In the genomic region with DNA sequence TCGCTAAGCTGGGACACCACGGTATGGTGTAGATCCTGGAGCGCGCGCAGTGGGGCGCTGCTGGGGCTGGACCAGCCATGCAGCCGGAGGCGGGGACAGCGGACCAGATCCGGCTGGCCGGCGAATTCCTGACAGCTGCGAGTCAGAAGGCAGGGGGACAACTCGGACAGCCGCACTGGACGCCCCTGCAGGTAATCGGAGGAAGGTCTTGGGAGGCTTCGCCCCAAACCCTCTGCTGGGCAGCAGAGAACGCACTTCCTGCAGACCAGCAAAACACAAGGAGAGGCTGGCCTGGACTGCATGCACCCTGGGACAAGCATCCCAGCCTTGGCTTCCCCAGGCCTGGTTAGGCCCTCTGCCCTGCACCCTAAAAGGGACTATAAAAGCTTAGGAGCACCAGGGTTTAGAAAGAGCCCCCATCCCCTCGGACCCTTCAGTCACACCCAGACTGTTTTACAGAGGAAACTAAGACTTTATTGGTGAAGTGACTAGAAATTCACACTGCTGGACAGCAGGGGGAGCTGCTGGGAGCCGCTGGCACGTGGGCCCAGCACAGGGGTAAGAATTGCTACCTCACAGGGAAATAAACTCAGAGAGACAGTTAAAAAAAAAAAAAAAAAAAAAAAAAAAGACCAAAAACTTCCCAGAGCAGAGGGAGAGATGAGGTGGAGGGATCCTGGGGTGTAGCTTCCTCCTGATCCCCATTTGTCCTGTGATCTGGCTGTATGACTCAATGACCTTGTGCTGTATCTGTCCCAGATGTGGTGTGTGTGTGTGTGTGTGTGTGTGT, we compare ENCODE assay signal across 8 mouse cellular contexts. TPM values are rescaled to one million over a fixed set of nuclear protein-coding genes. Genes with fewer than 3 reads are reported as not detected.
DNase-seq lines count a peak whose midpoint lies in the region; ATAC-seq and TF ChIP-seq lines count a peak whose summit lies in the region.

A gene (plus strand): TSS at position 108 of the 790 bp plus-strand sequence.

- no peaks in the 10 kb centered on the region for H3K36me3 ChIP-seq in ES-E14 (ENCODE audit: control insufficient read depth, insufficient read depth, low read length, poor library complexity, severe bottlenecking)
- H3K36me3 ChIP-seq in forebrain, embryonic 14.5 days (ENCODE audit: control insufficient read depth, insufficient read depth, low read length): no peaks in the 10 kb centered on the region
- no peaks in the 10 kb centered on the region for H3K36me3 ChIP-seq in liver, postnatal 0 days (replicated peaks; ENCODE audit: insufficient read depth, low read length)
- H3K36me3 ChIP-seq in neural tube, embryonic 13.5 days: no peaks in the 10 kb centered on the region
- no peaks in the 10 kb centered on the region for H3K36me3 ChIP-seq in testis, adult 2 months (ENCODE audit: control insufficient read depth, insufficient read depth, low read length)

- peak within 1 kb of the TSS; percentile 70 for H3K4me2 ChIP-seq in forebrain, embryonic 14.5 days (ENCODE audit: low read length)
- H3K4me2 ChIP-seq in liver, postnatal 0 days (ENCODE audit: low read depth, low read length): peak within 1 kb of the TSS; percentile 97
- H3K4me2 ChIP-seq in neural tube, embryonic 13.5 days: peak within 1 kb of the TSS; percentile 75

- in situ Hi-C loops in ES-E14 (cut with MboI; ENCODE audit: low sequenced_read_pairs in 2 of 2, unreplicated experiment in 2 of 2): no loop called here

- peak within 1 kb of the TSS; percentile 36 to 51 for H3K4me3 ChIP-seq in ES-E14 (ENCODE audit: insufficient read depth in 1 of 2, low read depth in 1 of 2, low read length in 2 of 2, poor library complexity in 1 of 2, severe bottlenecking in 1 of 2)
- peak within 1 kb of the TSS; percentile 36 for H3K4me3 ChIP-seq in forebrain, embryonic 14.5 days (ENCODE audit: low read depth, low read length)
- peak within 1 kb of the TSS; percentile 62 for H3K4me3 ChIP-seq in liver, postnatal 0 days (ENCODE audit: low read depth, low read length)
- peak within 1 kb of the TSS; percentile 44 for H3K4me3 ChIP-seq in neural tube, embryonic 13.5 days
- H3K4me3 ChIP-seq in testis, adult 2 months (ENCODE audit: control insufficient read depth, low read depth, low read length): peak within 1 kb of the TSS; percentile 81

- H3K27me3 ChIP-seq in forebrain, embryonic 14.5 days (replicated peaks; ENCODE audit: control insufficient read depth, insufficient read depth, low read length): no peaks in the 10 kb centered on the region
- H3K27me3 ChIP-seq in liver, postnatal 0 days (ENCODE audit: insufficient read depth, low read length): no peaks in the 10 kb centered on the region
- peaks cover 11% of the 10 kb centered on the region; the same call in 1 of the 2 replicates for H3K27me3 ChIP-seq in neural tube, embryonic 13.5 days
- no peaks in the 10 kb centered on the region for H3K27me3 ChIP-seq in testis, adult 2 months (ENCODE audit: control insufficient read depth, insufficient read depth, low read length)

- no peak for TF ChIP-seq POLR2A in testis, adult 2 months (IDR thresholded peaks at IDR 0.05; ENCODE audit: control insufficient read depth, low read depth, low read length)

- no peaks in the 10 kb centered on the region for H3K4me1 ChIP-seq in ES-E14 (ENCODE audit: control insufficient read depth in 2 of 2, insufficient read depth in 2 of 2, low read length in 2 of 2, poor library complexity in 1 of 2)
- H3K4me1 ChIP-seq in forebrain, embryonic 14.5 days (ENCODE audit: control insufficient read depth, insufficient read depth, low read length): peaks cover 8% of the 10 kb centered on the region
- H3K4me1 ChIP-seq in liver, postnatal 0 days (ENCODE audit: insufficient read depth): peaks cover 6% of the 10 kb centered on the region; the same call in 1 of the 2 replicates
- H3K4me1 ChIP-seq in neural tube, embryonic 13.5 days (replicated peaks): peaks cover 10% of the 10 kb centered on the region
- peaks cover 4% of the 10 kb centered on the region; the same call in 1 of the 2 replicates for H3K4me1 ChIP-seq in testis, adult 2 months (ENCODE audit: control insufficient read depth, insufficient read depth, low read length)

- WGBS in forebrain, embryonic 14.5 days: under 1% methylated on average over 22 of the region's 22 CpGs
- under 1% methylated on average over 22 of the region's 22 CpGs for WGBS in liver, postnatal 0 days (ENCODE audit: insufficient replicate concordance)
- WGBS in neural tube, embryonic 13.5 days: under 1% methylated on average over 22 of the region's 22 CpGs

- H3K27ac ChIP-seq in ES-E14 (ENCODE audit: insufficient read depth, low read depth, low read length, poor library complexity, severe bottlenecking): no peak within 1 kb of the TSS
- no peak within 1 kb of the TSS for H3K27ac ChIP-seq in forebrain, embryonic 14.5 days (ENCODE audit: low read depth, low read length)
- H3K27ac ChIP-seq in liver, postnatal 0 days (ENCODE audit: low read depth): no peak within 1 kb of the TSS
- H3K27ac ChIP-seq in neural tube, embryonic 13.5 days (replicated peaks): 0 out of 2 replicates have a peak within 1 kb of the TSS, but pooled peaks have one; percentile 38
- H3K27ac ChIP-seq in testis, adult 2 months (ENCODE audit: control insufficient read depth, insufficient read depth, low read depth, low read length): no peak within 1 kb of the TSS

- DNase-seq in ES-E14 (ENCODE audit: low read depth, low spot score): peak; percentile 76
- peak; percentile 16 for DNase-seq in cerebellum, adult 11-12 months
- DNase-seq in forebrain, embryonic 14.5 days (ENCODE audit: low spot score): peak; percentile 79
- peak; percentile 87 to 90 for DNase-seq in heart, postnatal 10 days
- DNase-seq in kidney, postnatal 36 days: peak; percentile 69 to 88
- DNase-seq in liver, postnatal 0 days: peak; percentile 83

- ATAC-seq in forebrain, embryonic 14.5 days: peak; percentile 91
- ATAC-seq in liver, postnatal 0 days: peak; percentile 94
- ATAC-seq in neural tube, embryonic 13.5 days (ENCODE audit: low read depth): peak; percentile 91

- H3K9ac ChIP-seq in ES-E14 (ENCODE audit: insufficient read depth, low read depth, low read length, poor library complexity, severe bottlenecking): peak within 1 kb of the TSS; percentile 12; the same call in 1 of the 2 replicates
- H3K9ac ChIP-seq in forebrain, embryonic 14.5 days (ENCODE audit: low read length): peak within 1 kb of the TSS; percentile 51
- peak within 1 kb of the TSS; percentile 49 for H3K9ac ChIP-seq in liver, postnatal 0 days (replicated peaks)
- peak within 1 kb of the TSS; percentile 68 for H3K9ac ChIP-seq in neural tube, embryonic 13.5 days

- no peak for TF ChIP-seq EP300 in liver, postnatal 0 days (IDR thresholded peaks at IDR 0.05; ENCODE audit: low read depth)

- peak; percentile 78 for TF ChIP-seq CTCF in liver, postnatal 0 days (IDR thresholded peaks at IDR 0.05; ENCODE audit: low read depth)
- TF ChIP-seq CTCF in testis, adult 2 months (IDR thresholded peaks at IDR 0.05; ENCODE audit: control insufficient read depth, insufficient read depth, insufficient replicate concordance, low read depth, low read length): peak; percentile 74

- intact Hi-C loops in heart, postnatal 10 days (cut with DNase I): loop anchor here (1.0 to 5.0 kb wide), 2 partner anchors 22 to 361 kb away; no protein-coding TSS in a partner anchor

- no peaks in the 10 kb centered on the region for H3K9me3 ChIP-seq in ES-E14 (ENCODE audit: control insufficient read depth, insufficient read depth, low read depth, low read length)
- H3K9me3 ChIP-seq in forebrain, embryonic 14.5 days (replicated peaks; ENCODE audit: control insufficient read depth, low read length): no peaks in the 10 kb centered on the region
- no peaks in the 10 kb centered on the region for H3K9me3 ChIP-seq in liver, postnatal 0 days (ENCODE audit: low read length)
- no peaks in the 10 kb centered on the region for H3K9me3 ChIP-seq in neural tube, embryonic 13.5 days

TF ChIP-seq in ES-E14, 5 proteins besides CTCF, POLR2A, EP300 and RAD21:
- TF ChIP-seq ZNF384 (IDR thresholded peaks at IDR 0.05; ENCODE audit: low read depth, low read length) (peak; percentile 99), HCFC1 (IDR thresholded peaks at IDR 0.05; ENCODE audit: borderline replicate concordance, insufficient read depth, low read length) (no peak)

RNA-seq across cellular contexts. Expression of the gene that starts here (rescaled TPM):
- 0.76 and 0.95 TPM in 2 replicates for total RNA-seq in ES-E14 (2012; rRNA removed)
- polyA plus RNA-seq in forebrain, embryonic 14.5 days (2014; fragmentation: Nextera tagmentation; extraction: Ambion mirVana): 0.06 and 0.27 TPM in 2 replicates
- 1 to 10 TPM; 1.4 to 1.9 TPM for total RNA-seq in heart, postnatal 10 days (2021)
- 0.31 and 0.47 TPM in 2 replicates for polyA plus RNA-seq in liver, postnatal 0 days (2015; fragmentation: Nextera tagmentation; extraction: Ambion mirVana)
- 0.59 and 0.92 TPM in 2 replicates for polyA plus RNA-seq in neural tube, embryonic 13.5 days (2015; fragmentation: Nextera tagmentation; extraction: Ambion mirVana)
- polyA plus RNA-seq in testis, adult 2 months (2012; rRNA removed): 0.46 and 0.54 TPM in 2 replicates

Comparison
In these comparisons a context has a peak if more than half of its experiments do, and no peak if none do; other contexts are left out.
1. Peak in DNase-seq, H3K4me3 ChIP-seq and H3K9ac ChIP-seq in ES-E14; RNA of the gene not detected or under 1 TPM.
2. Peak in DNase-seq, ATAC-seq, H3K4me3 ChIP-seq, H3K9ac ChIP-seq and H3K4me2 ChIP-seq in forebrain, embryonic 14.5 days; RNA of the gene not detected or under 1 TPM.
3. Peak in DNase-seq, ATAC-seq, H3K4me3 ChIP-seq, H3K9ac ChIP-seq and H3K4me2 ChIP-seq in liver, postnatal 0 days; RNA of the gene not detected or under 1 TPM.
4. Peak in ATAC-seq, H3K4me3 ChIP-seq, H3K27ac ChIP-seq, H3K9ac ChIP-seq and H3K4me2 ChIP-seq in neural tube, embryonic 13.5 days; RNA of the gene not detected or under 1 TPM.
5. DNase-seq: peak in every context shown above with its lines; median percentile 88 in heart, postnatal 10 days; 83 in liver, postnatal 0 days; 79 in forebrain, embryonic 14.5 days; 78 in kidney, postnatal 36 days; 76 in ES-E14; 16 in cerebellum, adult 11-12 months.
6. H3K9ac ChIP-seq: peak in every context shown above with its lines; median percentile 68 in neural tube, embryonic 13.5 days; 51 in forebrain, embryonic 14.5 days; 49 in liver, postnatal 0 days; 12 in ES-E14.